Mouse (Mus musculus) embryonic fibroblast, embryonic 13.5 days (primary cell): ENCODE results near the gene Adamtsl1. TPM values are rescaled to one million over a fixed set of nuclear protein-coding genes. Genes with fewer than 3 reads are reported as not detected.
A peak's percentile ranks its signal among the peaks of the same experiment; 100 is the strongest.

Experiments
- H3K27ac ChIP-seq: 2 replicates; pipeline ENCODE4 v1.5.1; 2012; ENCODE audit warnings: low read length, control low read depth, inconsistent platforms; ENCODE audit not compliant: insufficient read depth
- H3K4me1 ChIP-seq: 2 replicates; pipeline ENCODE4 v1.6.1; 2011; ENCODE audit warnings: low read length; ENCODE audit not compliant: control insufficient read depth, insufficient read depth
- H3K4me3 ChIP-seq: 2 replicates; pipeline ENCODE4 v1.5.1; 2011; ENCODE audit warnings: mild to moderate bottlenecking, control low read depth, low read length; ENCODE audit not compliant: insufficient read depth
- CTCF ChIP-seq: IDR thresholded peaks from 2 replicates; pipeline ENCODE4 v1.5.1; 2011; ENCODE audit warnings: mild to moderate bottlenecking, control low read depth, low read length, moderate library complexity, borderline replicate concordance; ENCODE audit not compliant: insufficient read depth
- POLR2A ChIP-seq: IDR thresholded peaks from 2 replicates; pipeline ENCODE4 v1.6.1; 2011; ENCODE audit warnings: low read depth, mild to moderate bottlenecking, control low read depth, low read length, moderate library complexity
- polyA plus RNA-seq: library from polyadenylated mRNA; stranded (reverse); fragments of >200 nt; gene quantifications from 2 replicates; pipeline ENCODE4 v1.2.4, GENCODE M21; 2011; ENCODE audit warnings: low read depth; ENCODE audit not compliant: missing spikeins, insufficient read length

Gene Adamtsl1
- polyA plus RNA-seq, 1 experiment, result 30.0 TPM

GRCm38 (mm10) chr4:86274663-86275062 is 760.7 kb downstream of the Adamtsl1 start:
- TF ChIP-seq POLR2A, result no peak
- no peak for TF ChIP-seq CTCF
- Histone ChIP-seq H3K27ac (no peak overlapping the region), H3K4me3 (no peak overlapping the region), H3K4me1 (peaks cover 14% of the 10 kb centered on the region)

DNA sequence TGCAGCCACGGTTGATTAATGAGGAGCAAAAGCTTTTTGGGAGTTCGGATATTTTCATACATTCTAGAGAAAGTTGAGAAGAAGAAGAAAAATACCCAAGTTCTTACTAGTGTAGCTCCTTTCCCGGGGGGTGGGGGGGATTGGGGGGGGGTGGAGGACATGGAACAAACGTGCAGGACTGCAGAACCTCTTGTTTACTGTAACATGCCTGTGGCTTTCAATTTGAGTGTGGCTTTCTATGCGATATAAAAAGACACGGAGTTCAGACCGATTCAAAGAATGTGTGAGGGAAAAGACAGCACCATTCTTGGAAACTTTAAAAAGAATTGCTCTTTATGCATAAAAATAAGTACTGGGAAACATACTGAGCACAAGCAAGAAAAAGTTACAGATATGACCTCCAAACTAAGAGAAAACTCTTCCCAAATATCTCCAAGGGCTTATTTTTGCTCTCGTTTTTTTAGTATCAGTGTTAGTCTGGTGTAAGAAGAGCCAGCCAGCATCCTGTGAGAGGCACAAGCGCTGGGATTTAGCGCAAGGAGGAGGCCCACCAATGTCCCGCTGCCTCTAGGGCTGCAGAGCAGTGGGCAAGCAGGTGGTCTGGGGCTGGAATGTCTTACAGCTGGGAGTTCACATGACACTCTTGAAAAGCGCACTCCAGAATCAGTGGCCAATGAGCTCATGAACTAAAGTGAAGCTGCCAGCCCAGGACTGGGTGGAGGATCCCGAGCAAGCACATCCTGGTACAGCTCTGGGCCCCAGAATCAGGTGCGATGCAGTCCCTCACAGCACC is 762.2 kb downstream of the Adamtsl1 start:
- TF ChIP-seq CTCF (no peak), POLR2A (no peak)
- Histone ChIP-seq H3K27ac (peak overlapping the region; percentile 74), H3K4me3 (no peak overlapping the region), H3K4me1 (peaks cover 11% of the 10 kb centered on the region)

DNA sequence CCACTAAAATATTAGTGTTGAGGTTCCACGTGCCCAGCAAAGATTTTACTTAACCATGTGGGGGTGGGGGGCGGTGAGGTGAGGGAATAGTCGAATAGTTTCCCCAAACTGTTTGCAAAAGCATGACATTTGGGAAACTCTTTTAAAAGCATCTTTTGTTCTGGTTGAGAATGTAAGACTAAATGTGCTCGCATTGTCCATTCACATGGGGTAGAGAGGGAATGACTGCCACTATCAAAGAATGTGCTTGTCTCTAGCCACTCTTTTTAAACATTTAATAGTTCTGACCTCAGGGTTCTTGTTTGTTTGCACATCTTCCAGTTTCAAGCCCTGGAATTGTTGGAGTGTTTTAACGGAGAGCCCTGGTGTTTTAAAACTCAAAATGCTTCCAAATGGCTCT is 764.6 kb downstream of the Adamtsl1 start:
- Histone ChIP-seq H3K4me1 (peaks cover 4% of the 10 kb centered on the region), H3K4me3 (no peak overlapping the region), H3K27ac (no peak overlapping the region)
- TF ChIP-seq CTCF, result no peak
- no peak for TF ChIP-seq POLR2A

DNA sequence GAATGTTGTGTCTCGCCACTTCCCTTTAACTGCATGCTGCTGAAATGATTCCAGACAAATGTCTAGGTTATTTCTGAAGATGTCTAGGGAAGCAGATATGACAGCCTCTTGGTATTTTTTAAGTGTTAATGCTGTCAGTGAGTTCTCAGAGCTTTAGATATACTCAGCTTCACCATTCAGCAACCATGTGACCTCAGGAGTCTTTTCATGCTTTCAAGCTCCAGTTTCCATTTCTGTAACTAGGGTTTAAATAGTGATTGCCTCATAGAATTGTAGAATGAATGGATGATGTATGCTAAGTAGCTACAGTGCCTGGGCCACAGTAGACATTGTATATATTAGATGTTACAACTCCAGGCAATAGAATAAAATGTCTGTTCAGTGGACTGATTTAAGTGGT is 772.6 kb downstream of the Adamtsl1 start:
- no peak for TF ChIP-seq CTCF
- TF ChIP-seq POLR2A, result no peak
- Histone ChIP-seq H3K4me1 (peaks cover 3% of the 10 kb centered on the region), H3K27ac (no peak overlapping the region), H3K4me3 (no peak overlapping the region)

DNA sequence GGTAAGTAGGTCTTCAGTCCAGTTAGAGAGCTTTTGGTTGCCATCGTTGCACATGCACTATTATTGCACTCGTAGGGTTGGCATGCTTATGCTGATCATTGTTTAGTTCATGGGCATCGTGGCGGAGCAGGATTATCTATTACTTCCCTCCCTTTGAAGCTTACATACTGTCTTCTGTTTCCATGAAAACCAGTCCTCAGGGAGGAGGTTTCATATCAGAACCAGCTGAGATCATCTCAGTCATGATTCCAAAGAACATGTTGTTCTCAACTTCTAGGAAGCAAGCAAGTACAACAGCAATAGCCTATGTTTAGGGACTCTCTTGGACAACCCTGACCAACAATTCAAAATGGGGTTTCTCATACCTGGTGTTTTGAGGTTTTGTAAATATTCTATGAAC is 774.3 kb downstream of the Adamtsl1 start:
- Histone ChIP-seq H3K4me3 (no peak overlapping the region), H3K4me1 (peaks cover 3% of the 10 kb centered on the region), H3K27ac (no peak overlapping the region)
- no peak for TF ChIP-seq POLR2A
- no peak for TF ChIP-seq CTCF

GRCm38 (mm10) chr4:86289511-86290273 is 775.7 kb downstream of the Adamtsl1 start:
- TF ChIP-seq CTCF (no peak), POLR2A (no peak)
- Histone ChIP-seq H3K4me3 (no peak overlapping the region), H3K4me1 (peaks cover 7% of the 10 kb centered on the region), H3K27ac (no peak overlapping the region)

DNA sequence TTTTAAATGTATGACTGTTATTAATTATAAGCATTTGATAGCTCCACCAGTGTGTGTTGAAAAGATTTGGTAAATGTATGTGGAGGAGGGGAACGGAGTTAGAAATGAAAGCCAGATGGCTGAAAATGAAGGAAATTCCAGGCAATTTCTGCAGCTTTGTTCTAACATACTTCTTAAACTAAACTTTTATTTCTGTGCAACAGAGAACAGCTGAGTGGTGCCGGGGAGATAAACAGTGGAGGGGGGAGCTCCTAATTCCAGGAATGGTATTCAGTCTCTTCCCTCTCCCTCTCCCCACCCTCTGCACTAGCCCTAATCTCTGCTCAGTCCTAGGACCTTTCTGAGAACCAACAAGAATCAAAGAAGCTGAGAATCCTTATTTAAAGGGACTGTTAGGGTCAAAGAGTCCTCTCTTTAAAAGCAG is 780.9 kb downstream of the Adamtsl1 start:
- no peak for TF ChIP-seq CTCF
- no peak for TF ChIP-seq POLR2A
- Histone ChIP-seq H3K4me1 (peaks cover 17% of the 10 kb centered on the region), H3K27ac (peak overlapping the region; percentile 100), H3K4me3 (no peak overlapping the region)

DNA sequence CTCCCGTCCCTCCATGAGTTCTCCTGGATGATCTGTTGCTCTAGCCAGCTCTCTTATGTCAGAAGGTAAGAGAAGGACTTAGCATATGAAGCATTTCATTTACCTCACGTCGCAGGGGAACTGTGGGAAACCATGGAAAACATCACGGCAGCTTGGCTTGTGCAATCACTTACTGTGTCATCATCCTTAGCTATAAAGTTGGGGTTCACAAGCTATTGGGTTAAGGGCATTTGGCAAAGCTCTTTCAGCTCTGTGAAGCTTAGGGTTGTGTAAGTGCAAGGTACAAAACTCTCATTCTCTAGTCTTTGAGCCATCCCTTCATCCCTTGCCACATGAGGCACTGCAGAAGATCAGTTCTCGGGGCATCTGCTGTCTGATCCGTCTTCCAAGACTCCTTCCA is 787.5 kb downstream of the Adamtsl1 start:
- no peak overlapping the region for H3K4me3 ChIP-seq
- no peak overlapping the region for H3K27ac ChIP-seq
- TF ChIP-seq POLR2A, result no peak
- TF ChIP-seq CTCF, result no peak
- peaks cover 3% of the 10 kb centered on the region; the same call in 1 of the 2 replicates for H3K4me1 ChIP-seq

DNA sequence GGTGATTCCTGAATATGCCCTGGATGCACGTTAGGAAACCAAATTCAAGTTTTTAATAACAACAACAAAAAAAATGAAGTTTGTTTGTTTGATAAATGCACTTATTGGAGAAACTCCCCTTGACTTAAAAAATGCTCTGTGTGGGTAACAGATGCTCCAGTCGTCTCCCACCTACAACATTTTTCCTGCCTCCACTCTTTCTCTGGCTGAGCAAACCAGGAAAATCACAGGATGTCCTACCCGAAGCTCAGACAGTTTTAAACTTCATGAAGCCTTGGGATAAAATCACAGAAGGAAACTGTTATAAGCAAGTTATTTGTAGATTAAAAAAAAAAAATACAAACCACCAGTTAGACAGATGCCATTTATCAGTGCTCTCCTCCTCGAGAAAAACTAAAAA is 788.1 kb downstream of the Adamtsl1 start:
- TF ChIP-seq POLR2A (no peak), CTCF (no peak)
- no peak overlapping the region for H3K27ac ChIP-seq
- no peak overlapping the region for H3K4me3 ChIP-seq
- H3K4me1 ChIP-seq, result peaks cover 3% of the 10 kb centered on the region; the same call in 1 of the 2 replicates

DNA sequence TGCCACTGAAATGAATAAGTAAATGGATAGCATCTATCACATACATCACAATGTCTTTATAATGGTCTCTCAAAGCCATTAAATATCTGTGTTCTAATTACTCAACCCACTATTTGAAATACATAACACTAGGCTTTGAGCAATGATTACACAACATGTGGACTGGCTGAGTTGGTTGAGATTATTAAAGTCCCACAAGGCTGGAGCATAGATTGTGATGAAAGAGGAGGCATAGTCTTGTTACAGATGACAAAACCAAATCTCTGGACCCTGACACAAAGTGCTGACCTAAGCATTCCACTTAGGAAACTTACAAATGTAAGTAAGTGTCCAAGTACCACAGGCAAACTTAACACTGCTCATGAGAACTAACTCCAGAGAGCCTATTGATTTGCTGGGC is 792.8 kb downstream of the Adamtsl1 start:
- TF ChIP-seq CTCF, result no peak
- no peak for TF ChIP-seq POLR2A
- Histone ChIP-seq H3K4me3 (no peak overlapping the region), H3K27ac (no peak overlapping the region), H3K4me1 (peaks cover 2% of the 10 kb centered on the region; the same call in 1 of the 2 replicates)
